Mouse (Mus musculus) ES-E14 (cell line): ENCODE data around the gene Lmtk3. TPM values are rescaled to one million over a fixed set of nuclear protein-coding genes. Genes with fewer than 3 reads are reported as not detected.
A peak's percentile ranks its signal among the peaks of the same experiment; 100 is the strongest.

Experiments used
- DNase-seq: peaks from one replicate; pipeline ENCODE4 v3.0.0-alpha.2; 2013; ENCODE audit warnings: low read depth, low spot score
- H3K27ac ChIP-seq: 2 replicates; pipeline ENCODE4 v1.5.1; 2012; ENCODE audit warnings: low read depth, mild to moderate bottlenecking, low read length, moderate library complexity, mixed read lengths; ENCODE audit not compliant: poor library complexity, insufficient read depth, severe bottlenecking
- H3K36me3 ChIP-seq: 2 replicates; pipeline ENCODE4 v1.6.1; 2012; ENCODE audit warnings: mild to moderate bottlenecking, low read length, moderate library complexity, mixed read lengths; ENCODE audit not compliant: control insufficient read depth, poor library complexity, insufficient read depth, severe bottlenecking
- H3K4me1 ChIP-seq, 2 experiments: fragments of 150-350 bp in 1 of 2; sonication (generic) in 1 of 2; 2 replicates each; pipeline ENCODE4 v1.6.1; 2012; ENCODE audit warnings: low read length in 2 of 2, mild to moderate bottlenecking in 1 of 2, mixed read lengths in 1 of 2; ENCODE audit not compliant: control insufficient read depth in 2 of 2, insufficient read depth in 2 of 2, poor library complexity in 1 of 2
- H3K4me3 ChIP-seq, 2 experiments: fragments of 150-350 bp in 1 of 2; sonication (generic) in 1 of 2; 2 replicates each; pipeline ENCODE4 v1.5.1; 2012; ENCODE audit warnings: low read length in 2 of 2, low read depth in 1 of 2, mild to moderate bottlenecking in 1 of 2, mixed read lengths in 1 of 2; ENCODE audit not compliant: insufficient read depth in 1 of 2, poor library complexity in 1 of 2, severe bottlenecking in 1 of 2
- H3K9ac ChIP-seq: 2 replicates; pipeline ENCODE4 v1.6.1; 2012; ENCODE audit warnings: low read depth, mild to moderate bottlenecking, low read length, mixed read lengths; ENCODE audit not compliant: poor library complexity, insufficient read depth, severe bottlenecking
- H3K9me3 ChIP-seq: fragments of 150-350 bp; sonication (generic); 2 replicates; pipeline ENCODE4 v1.6.1; 2012; ENCODE audit warnings: low read depth, mild to moderate bottlenecking, low read length; ENCODE audit not compliant: control insufficient read depth, insufficient read depth
- CHD2 ChIP-seq: IDR thresholded peaks from 2 replicates; pipeline ENCODE4 v1.6.1; 2014; ENCODE audit warnings: mild to moderate bottlenecking, low read depth, low read length, inconsistent platforms
- HCFC1 ChIP-seq: IDR thresholded peaks from 2 replicates; pipeline ENCODE4 v1.6.1; 2012; ENCODE audit warnings: low read length, inconsistent platforms, borderline replicate concordance; ENCODE audit not compliant: insufficient read depth
- MAFK ChIP-seq: IDR thresholded peaks from 2 replicates; pipeline ENCODE4 v1.6.1; 2014; ENCODE audit warnings: mild to moderate bottlenecking, low read depth, low read length, inconsistent platforms; ENCODE audit not compliant: insufficient read depth
- ZC3H11A ChIP-seq: IDR thresholded peaks from 2 replicates; pipeline ENCODE4 v1.6.1; 2012; ENCODE audit warnings: low read depth, mild to moderate bottlenecking, inconsistent platforms, low read length, borderline replicate concordance
- ZNF384 ChIP-seq: IDR thresholded peaks from 2 replicates; pipeline ENCODE4 v1.6.1; 2012; ENCODE audit warnings: low read depth, low read length, inconsistent platforms
- in situ Hi-C, 2 experiments: fragments of 600-800 bp; cut with MboI; formaldehyde crosslinking; loops; one replicate each; pipeline ENCODE4 v1.15.1; 2025; ENCODE audit warnings: low sequenced_read_pairs in 2 of 2, inconsistent platforms in 1 of 2; ENCODE audit not compliant: unreplicated experiment in 2 of 2
- total RNA-seq: library from RNA; depleted of rRNA; stranded (reverse); fragments of 300-350 nt; gene quantifications from 2 replicates; pipeline ENCODE4 v1.2.3, GENCODE M21; 2012

The Lmtk3 gene
- total RNA-seq, 1 experiment, result 7.2 TPM

DNA sequence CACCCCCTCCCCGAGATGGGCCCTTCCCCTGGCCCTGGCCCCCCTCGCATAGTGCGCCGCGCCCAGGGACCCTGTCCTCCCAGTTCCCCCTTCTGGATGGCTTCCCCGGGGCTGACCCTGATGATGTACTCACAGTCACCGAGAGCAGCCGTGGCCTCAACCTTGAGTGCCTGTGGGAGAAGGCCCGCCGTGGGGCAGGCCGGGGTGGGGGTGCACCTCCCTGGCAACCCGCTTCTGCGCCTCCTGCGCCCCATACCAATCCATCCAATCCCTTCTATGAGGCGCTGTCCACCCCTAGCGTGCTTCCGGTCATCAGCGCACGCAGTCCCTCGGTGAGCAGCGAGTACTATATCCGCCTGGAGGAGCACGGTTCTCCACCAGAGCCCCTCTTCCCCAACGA lies 9.7 kb downstream of the Lmtk3 start:
- TF ChIP-seq ZC3H11A (no peak), HCFC1 (no peak), CHD2 (no peak), ZNF384 (no peak), MAFK (no peak)
- Histone ChIP-seq H3K36me3 (no peaks in the 10 kb centered on the region; the same call in 1 of the 2 replicates), H3K4me1 (peaks cover 0 to 24% of the 10 kb centered on the region in 2 experiments; a peak in 2 of 4 replicates), H3K9me3 (no peaks in the 10 kb centered on the region), H3K27ac (no peak overlapping the region), H3K9ac (no peak overlapping the region), H3K4me3 (no peak overlapping the region)
- no peak for DNase-seq
- in situ Hi-C loops, result no loop called here

DNA sequence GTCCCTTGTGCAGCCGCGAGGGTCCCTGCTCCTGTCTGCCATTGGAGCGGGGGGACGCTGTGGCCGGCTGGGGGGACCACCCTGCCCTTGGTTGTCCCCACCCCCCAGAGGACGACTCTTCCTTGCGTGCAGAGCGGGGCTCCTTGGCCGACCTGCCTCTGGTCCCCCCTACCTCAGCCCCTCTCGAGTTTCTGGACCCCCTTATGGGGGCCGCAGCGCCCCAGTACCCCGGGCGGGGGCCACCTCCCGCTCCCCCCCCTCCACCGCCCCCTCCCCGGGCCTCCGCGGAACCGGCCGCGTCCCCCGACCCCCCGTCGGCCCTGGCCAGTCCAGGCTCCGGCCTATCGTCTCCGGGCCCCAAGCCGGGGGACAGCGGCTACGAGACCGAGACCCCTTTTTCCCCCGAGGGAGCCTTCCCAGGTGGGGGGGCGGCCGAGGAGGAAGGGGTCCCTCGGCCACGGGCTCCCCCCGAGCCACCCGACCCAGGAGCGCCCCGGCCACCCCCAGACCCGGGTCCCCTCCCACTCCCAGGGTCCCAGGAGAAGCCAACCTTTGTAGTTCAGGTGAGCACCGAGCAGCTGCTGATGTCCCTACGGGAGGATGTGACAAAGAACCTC lies 10.5 kb downstream of the Lmtk3 start:
- H3K4me1 ChIP-seq, result peaks cover 0 to 29% of the 10 kb centered on the region in 2 experiments; a peak in 2 of 4 replicates
- H3K27ac ChIP-seq, result no peak overlapping the region
- H3K36me3 ChIP-seq, result no peaks in the 10 kb centered on the region; the same call in 1 of the 2 replicates
- peak overlapping the region in 1 of 2 experiments; percentile 31; a peak in 1 of 4 replicates for H3K4me3 ChIP-seq
- DNase-seq, result no peak
- H3K9me3 ChIP-seq, result no peaks in the 10 kb centered on the region
- no peak for TF ChIP-seq ZNF384
- TF ChIP-seq ZC3H11A, result no peak
- no peak for TF ChIP-seq CHD2
- TF ChIP-seq MAFK, result no peak
- no peak for TF ChIP-seq HCFC1
- no peak overlapping the region for H3K9ac ChIP-seq
- in situ Hi-C loops, result no loop called here

DNA sequence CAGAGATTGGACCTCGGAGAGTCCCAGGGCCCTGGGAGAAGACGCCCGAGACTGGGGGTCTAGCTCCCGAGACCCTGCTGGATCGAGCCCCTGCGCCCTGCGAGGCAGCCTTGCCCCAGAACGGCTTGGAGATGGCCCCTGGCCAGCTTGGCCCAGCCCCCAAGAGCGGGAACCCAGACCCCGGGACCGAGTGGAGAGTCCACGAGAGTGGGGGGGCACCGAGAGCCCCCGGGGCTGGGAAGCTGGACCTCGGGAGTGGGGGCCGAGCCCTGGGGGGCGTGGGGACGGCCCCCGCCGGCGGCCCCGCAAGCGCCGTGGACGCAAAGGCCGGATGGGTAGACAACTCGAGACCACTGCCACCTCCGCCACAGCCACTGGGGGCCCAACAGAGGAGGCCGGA lies 11.4 kb downstream of the Lmtk3 start:
- H3K27ac ChIP-seq, result no peak overlapping the region; the same call in 1 of the 2 replicates
- in situ Hi-C loops, result no loop called here
- DNase-seq, result no peak

DNA sequence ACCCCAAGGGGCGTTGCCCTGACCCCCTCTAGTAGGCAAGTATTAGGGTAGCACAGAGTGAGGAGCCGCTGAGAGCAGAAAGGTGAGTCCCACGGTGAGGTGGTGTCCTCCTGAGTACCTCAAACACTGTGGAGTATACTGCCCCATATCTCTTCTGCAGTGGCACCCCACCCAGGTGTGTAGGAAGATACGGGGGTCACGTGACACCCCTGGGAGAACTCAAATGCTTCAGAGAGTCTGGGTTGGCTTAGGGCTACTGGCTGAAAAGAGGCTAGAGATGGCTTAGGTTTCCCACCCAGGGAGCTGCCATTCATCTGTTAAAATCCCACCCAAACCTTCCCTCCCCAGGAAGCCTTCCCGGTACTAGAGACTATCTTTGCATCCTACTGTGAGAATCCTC lies 13.4 kb downstream of the Lmtk3 start:
- H3K4me3 ChIP-seq, result no peak overlapping the region

More for the DNA sequence above, 11.4 kb downstream of the Lmtk3 start:
- Histone ChIP-seq H3K4me1 (peaks cover 4 to 34% of the 10 kb centered on the region in 2 experiments; a peak in 2 of 4 replicates), H3K36me3 (no peaks in the 10 kb centered on the region; the same call in 1 of the 2 replicates), H3K9ac (no peak overlapping the region), H3K4me3 (no peak overlapping the region), H3K9me3 (no peaks in the 10 kb centered on the region)
- TF ChIP-seq HCFC1, result no peak
- no peak for TF ChIP-seq MAFK
- TF ChIP-seq ZC3H11A, result no peak
- TF ChIP-seq CHD2, result no peak
- TF ChIP-seq ZNF384, result no peak

More for the DNA sequence above, 13.4 kb downstream of the Lmtk3 start:
- H3K4me1 ChIP-seq, result peaks cover 6 to 34% of the 10 kb centered on the region in 2 experiments; a peak in 2 of 4 replicates
- H3K9me3 ChIP-seq, result no peaks in the 10 kb centered on the region
- no peak overlapping the region for H3K9ac ChIP-seq
- in situ Hi-C loops, result no loop called here
- DNase-seq, result no peak
- H3K27ac ChIP-seq, result no peak overlapping the region
- no peak for TF ChIP-seq ZC3H11A
- TF ChIP-seq MAFK, result no peak
- TF ChIP-seq HCFC1, result no peak
- no peak for TF ChIP-seq CHD2
- TF ChIP-seq ZNF384, result no peak
- H3K36me3 ChIP-seq, result no peaks in the 10 kb centered on the region
